Mouse (Mus musculus): ENCODE data around the gene Tmem8.

The Tmem8 gene

DNA sequence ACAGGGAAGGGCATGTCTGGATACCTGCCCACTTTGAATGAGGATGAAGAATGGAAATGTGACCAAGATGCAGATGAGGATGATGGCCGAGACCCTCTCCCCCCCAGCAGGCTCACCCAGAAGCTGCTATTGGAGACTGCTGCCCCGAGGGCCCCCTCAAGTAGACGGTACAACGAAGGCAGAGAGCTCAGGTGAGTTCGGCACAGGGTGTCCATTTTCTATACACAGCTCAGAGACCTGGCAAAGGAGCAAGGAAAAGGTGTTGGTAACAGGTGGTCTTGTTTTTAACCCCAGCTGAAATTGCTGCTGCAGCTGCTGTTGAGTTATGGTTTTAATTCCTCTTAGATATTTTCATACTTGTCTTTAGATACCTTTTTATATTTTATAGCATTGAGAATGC is 30.3 kb downstream of the Tmem8 start:
- DNase-seq: no peak

DNA sequence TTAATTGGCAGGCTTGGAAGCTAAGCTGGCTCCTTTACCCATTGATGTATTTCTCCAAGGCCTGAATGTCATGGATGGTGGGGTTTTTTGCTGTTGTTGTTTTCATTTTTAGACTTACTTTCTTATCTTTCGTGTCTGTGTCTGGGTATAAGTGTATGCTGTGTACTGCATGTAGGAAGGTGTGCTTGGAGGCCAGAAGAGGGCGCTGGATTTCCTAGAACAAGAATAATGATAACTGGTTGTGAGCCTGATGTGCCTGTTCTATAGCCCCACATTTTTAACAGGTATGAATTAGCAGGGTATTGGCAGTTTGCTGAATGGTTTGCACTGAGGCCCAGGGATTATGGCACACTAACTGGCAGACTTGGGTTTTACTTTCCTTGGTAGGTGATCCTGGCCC is 36.0 kb downstream of the Tmem8 start:
- no peak for DNase-seq

- no peak for DNase-seq
Measured at GRCm38 (mm10) chr17:26151886-26152630, 39.0 kb downstream of the Tmem8 start.

- no peak for DNase-seq
Measured at GRCm38 (mm10) chr17:26162736-26163135, 49.6 kb downstream of the Tmem8 start.

DNA sequence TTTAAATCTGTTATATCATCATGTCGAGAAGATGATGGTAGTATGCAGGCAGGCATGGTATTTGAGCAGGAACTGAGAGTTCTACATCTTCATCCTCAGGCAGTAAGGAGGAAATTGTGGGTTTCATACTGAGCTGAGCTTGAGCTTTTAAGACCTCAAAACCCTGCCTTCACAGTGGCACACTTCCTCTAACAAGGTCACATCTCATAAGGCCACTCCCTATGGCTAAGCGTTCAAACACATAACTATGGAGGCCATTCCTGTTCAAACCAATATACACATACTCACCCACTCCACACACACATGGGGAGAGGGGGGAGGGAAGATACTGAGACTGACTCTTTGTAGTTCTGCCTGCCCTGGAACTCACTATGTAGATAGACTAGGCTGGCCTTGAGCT is 54.9 kb downstream of the Tmem8 start:
- no peak for DNase-seq

Measured in cerebellum, postnatal 36 days (tissue).